Mouse (Mus musculus): ENCODE measurements around the gene B230307C23Rik.
"Not testable (repeated sequence)": the region's sequence is repeated elsewhere in the genome, so short reads cannot be mapped to it uniquely, and the experiment has no call there.

B230307C23Rik gene

GRCm38 (mm10) chr16:98022081-98022480 is 25.0 kb downstream of the B230307C23Rik start:
- DNase-seq (ENCODE audit: low read depth): no peak

- DNase-seq (ENCODE audit: low read depth): peak; percentile 26
Measured at GRCm38 (mm10) chr16:98022657-98023345, 25.7 kb downstream of the B230307C23Rik start.

GRCm38 (mm10) chr16:98026186-98026585 is 29.1 kb downstream of the B230307C23Rik start:
- not testable (repeated sequence) for DNase-seq (ENCODE audit: low read depth)

GRCm38 (mm10) chr16:98034971-98035370 is 37.9 kb downstream of the B230307C23Rik start:
- not testable (repeated sequence) for DNase-seq (ENCODE audit: low read depth)

- DNase-seq (ENCODE audit: low read depth): peak; percentile 27
Measured at GRCm38 (mm10) chr16:98041676-98042075, 44.6 kb downstream of the B230307C23Rik start.

GRCm38 (mm10) chr16:98079382-98079781 is 82.3 kb downstream of the B230307C23Rik start:
- DNase-seq (ENCODE audit: low read depth): not testable (repeated sequence)

GRCm38 (mm10) chr16:98081140-98081539 is 84.0 kb downstream of the B230307C23Rik start:
- DNase-seq (ENCODE audit: low read depth): not testable (repeated sequence)

All from fibroblast of lung, adult 2 months (primary cell).